Mouse (Mus musculus) skeletal muscle tissue, adult 2 months (tissue): Measurements from ENCODE around the gene Zbtb20.
"Not testable (repeated sequence)": the region's sequence is repeated elsewhere in the genome, so short reads cannot be mapped to it uniquely, and the experiment has no call there.

ENCODE experiments used
- DNase-seq: peaks from one replicate; pipeline ENCODE4 v3.0.0-alpha.2; 2012; ENCODE audit warnings: low read depth, low spot score

Gene Zbtb20

GRCm38 (mm10) chr16:42910716-42911115 is 35.0 kb downstream of the Zbtb20 start:
- peak; percentile 79 for DNase-seq

GRCm38 (mm10) chr16:42911326-42911725 is 35.6 kb downstream of the Zbtb20 start:
- DNase-seq: no peak

- DNase-seq: peak; percentile 53
Measured at GRCm38 (mm10) chr16:42911815-42912214, 36.1 kb downstream of the Zbtb20 start.

GRCm38 (mm10) chr16:42913291-42913690 is 37.6 kb downstream of the Zbtb20 start:
- no peak for DNase-seq

- no peak for DNase-seq
Measured at GRCm38 (mm10) chr16:42914457-42915085, 38.9 kb downstream of the Zbtb20 start.

GRCm38 (mm10) chr16:42919992-42920760 is 44.5 kb downstream of the Zbtb20 start:
- no peak for DNase-seq

- DNase-seq: no peak
Measured at GRCm38 (mm10) chr16:42921436-42921835, 45.8 kb downstream of the Zbtb20 start.

- no peak for DNase-seq
Measured at GRCm38 (mm10) chr16:42938211-42938610, 62.5 kb downstream of the Zbtb20 start.

- no peak for DNase-seq
Measured at GRCm38 (mm10) chr16:42947016-42947415, 71.3 kb downstream of the Zbtb20 start.

- not testable (repeated sequence) for DNase-seq
Measured at GRCm38 (mm10) chr16:42955401-42955800, 79.7 kb downstream of the Zbtb20 start.

- no peak for DNase-seq
Measured at GRCm38 (mm10) chr16:42972872-42973271, 97.2 kb downstream of the Zbtb20 start.

- peak; percentile 45 for DNase-seq
Measured at GRCm38 (mm10) chr16:42998896-42999295, 123.2 kb downstream of the Zbtb20 start.

GRCm38 (mm10) chr16:43026351-43026750 is 150.7 kb downstream of the Zbtb20 start:
- no peak for DNase-seq

- no peak for DNase-seq
Measured at GRCm38 (mm10) chr16:43029243-43029642, 153.6 kb downstream of the Zbtb20 start.

- no peak for DNase-seq
Measured at GRCm38 (mm10) chr16:43035709-43036108, 160.0 kb downstream of the Zbtb20 start.

- no peak for DNase-seq
Measured at GRCm38 (mm10) chr16:43036510-43036909, 160.8 kb downstream of the Zbtb20 start.

- no peak for DNase-seq
Measured at GRCm38 (mm10) chr16:43037320-43037719, 161.6 kb downstream of the Zbtb20 start.

- no peak for DNase-seq
Measured at GRCm38 (mm10) chr16:43045611-43046010, 169.9 kb downstream of the Zbtb20 start.

GRCm38 (mm10) chr16:43046686-43047085 is 171.0 kb downstream of the Zbtb20 start:
- DNase-seq: no peak

- no peak for DNase-seq
Measured at GRCm38 (mm10) chr16:43069666-43070295, 194.1 kb downstream of the Zbtb20 start.

- no peak for DNase-seq
Measured at GRCm38 (mm10) chr16:43071875-43072274, 196.2 kb downstream of the Zbtb20 start.

GRCm38 (mm10) chr16:43072818-43073594 is 197.3 kb downstream of the Zbtb20 start:
- no peak for DNase-seq
